Mouse (Mus musculus): ENCODE data around the gene Pnpla6.

DNA sequence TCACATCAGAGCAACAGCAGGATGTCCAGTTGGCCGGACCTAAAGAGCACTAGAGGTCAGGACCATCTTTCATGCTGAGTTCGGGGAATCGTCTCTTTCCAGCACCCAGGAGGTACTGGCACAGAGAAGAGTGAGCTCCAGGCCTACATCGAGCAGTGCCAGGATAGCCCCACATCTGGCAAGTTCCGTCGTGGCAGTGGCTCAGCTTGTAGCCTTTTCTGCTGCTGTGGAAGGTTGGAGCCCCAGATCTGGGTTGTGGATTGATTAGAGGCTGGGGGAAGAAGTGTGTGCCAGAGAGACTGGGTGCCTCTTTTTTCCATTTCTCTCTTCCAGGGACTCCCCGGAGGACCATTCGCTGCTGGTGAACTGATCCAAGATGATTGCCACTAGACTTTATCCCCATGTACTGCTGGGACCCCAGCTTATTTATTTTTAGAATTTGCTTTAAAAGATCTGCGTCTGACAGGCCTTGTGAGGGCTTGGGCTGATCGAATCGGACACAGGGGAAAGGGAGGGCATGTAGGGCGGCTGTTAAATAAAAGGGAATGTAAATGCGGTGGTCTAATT, 420 bp upstream of the Pnpla6 start:
- no peak for TF ChIP-seq CTCF (IDR thresholded peaks at IDR 0.05; ENCODE audit: control insufficient read depth, insufficient read depth, insufficient read length)
- no peak for TF ChIP-seq MYOG (IDR thresholded peaks at IDR 0.05; ENCODE audit: control insufficient read depth, extremely low read depth, insufficient read length)
- no peak for TF ChIP-seq CEBPB (IDR thresholded peaks at IDR 0.05; ENCODE audit: low read depth)
- TF ChIP-seq MAX (IDR thresholded peaks at IDR 0.05), result no peak
- no peak for TF ChIP-seq MYOD1 (IDR thresholded peaks at IDR 0.05; ENCODE audit: control insufficient read depth, insufficient read length, low read depth)
- no peak for TF ChIP-seq USF1 (IDR thresholded peaks at IDR 0.05; ENCODE audit: low read depth)

All from C2C12 (cell line).